In the genomic region with DNA sequence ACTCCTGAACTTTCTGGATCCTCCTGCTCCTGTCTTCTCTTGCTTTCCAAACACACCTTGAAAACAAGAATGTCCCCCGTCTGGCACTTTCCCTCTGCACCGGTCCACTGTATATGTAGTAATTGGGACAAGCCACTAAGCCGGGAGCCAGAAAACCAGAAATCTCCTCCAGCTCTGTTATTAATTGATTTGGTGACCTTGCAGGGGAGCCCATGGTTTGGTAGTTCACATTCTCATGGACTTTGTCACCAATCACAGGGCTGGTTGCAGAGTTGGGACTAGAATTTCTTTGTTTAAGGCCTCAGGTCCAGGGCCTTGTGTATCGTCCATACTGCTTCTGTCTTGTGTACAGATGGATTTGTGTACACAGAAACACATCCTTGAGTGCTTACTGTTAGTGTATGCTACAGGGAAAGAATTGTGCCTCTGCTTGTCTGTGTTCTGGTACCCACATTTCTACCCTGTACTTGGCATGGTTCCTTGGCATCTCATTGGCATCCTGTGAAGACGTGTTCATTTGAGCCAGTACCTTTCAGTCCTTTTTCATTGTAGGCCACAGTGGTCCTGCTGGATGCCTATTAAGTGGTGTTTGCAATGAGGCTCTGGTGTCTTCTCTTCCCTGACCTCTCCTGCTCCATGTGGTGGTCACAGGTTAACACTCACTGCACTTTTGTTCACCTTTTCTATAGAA, we compare ENCODE assay signal across 9 mouse cellular contexts. TPM values are rescaled to one million over a fixed set of nuclear protein-coding genes. Genes with fewer than 3 reads are reported as not detected.
A peak's percentile ranks its signal among the peaks of the same experiment; 100 is the strongest.
DNase-seq lines count a peak whose midpoint lies in the region; ATAC-seq and TF ChIP-seq lines count a peak whose summit lies in the region.
"Had no signal": no experiment of that assay in that cellular context is flagged by ENCODE, and none has a peak within 500 bp of the region (broad histone marks: within the 10 kb centered on the region; RNA-seq: fewer than 3 reads in every experiment).

No protein-coding gene starts in this region.

- WGBS in lung, embryonic 14.5 days, result 63% methylated on average over 5 of the region's 5 CpGs
- whole genome bisulfite sequencing in stomach, embryonic 15.5 days, result 55% methylated on average over 5 of the region's 5 CpGs
- WGBS in midbrain, embryonic 10.5 days, result 81% methylated on average over 5 of the region's 5 CpGs

- no peaks in the 10 kb centered on the region for H3K36me3 ChIP-seq in lung, embryonic 14.5 days (ENCODE audit: insufficient read depth)
- H3K36me3 ChIP-seq in stomach, embryonic 15.5 days, result no peaks in the 10 kb centered on the region
- no peaks in the 10 kb centered on the region for H3K36me3 ChIP-seq in midbrain, embryonic 10.5 days

- H3K27me3 ChIP-seq in lung, embryonic 14.5 days (ENCODE audit: insufficient read depth, low read length), result no peaks in the 10 kb centered on the region
- no peaks in the 10 kb centered on the region for H3K27me3 ChIP-seq in stomach, embryonic 15.5 days (replicated peaks)
- H3K27me3 ChIP-seq in midbrain, embryonic 10.5 days (ENCODE audit: low read depth, poor library complexity, severe bottlenecking), result peaks cover 6% of the 10 kb centered on the region

- no peak overlapping the region for H3K9ac ChIP-seq in lung, embryonic 14.5 days
- H3K9ac ChIP-seq in stomach, embryonic 15.5 days, result no peak overlapping the region

- peaks cover 24% of the 10 kb centered on the region for H3K4me1 ChIP-seq in lung, embryonic 14.5 days (ENCODE audit: insufficient read depth)
- peaks cover 51% of the 10 kb centered on the region for H3K4me1 ChIP-seq in stomach, embryonic 15.5 days
- peaks cover 83% of the 10 kb centered on the region for H3K4me1 ChIP-seq in midbrain, embryonic 10.5 days

- DNase-seq in adrenal gland, adult 8-10 months, result peak; percentile 46
- DNase-seq in adrenal gland, adult 18-20 months (ENCODE audit: low spot score in 2 of 2), result no peak
- no peak for DNase-seq in lung, embryonic 14.5 days
- no peak for DNase-seq in lung, postnatal 14 days
- DNase-seq in kidney, postnatal 25 days, result peak; percentile 50 to 54
- DNase-seq in midbrain, embryonic 10.5 days (ENCODE audit: low spot score), result no peak
- DNase-seq: heart, postnatal 10 days had no signal

- no peak overlapping the region for H3K4me3 ChIP-seq in lung, embryonic 14.5 days (ENCODE audit: low read depth, low read length)
- no peak overlapping the region for H3K4me3 ChIP-seq in stomach, embryonic 15.5 days (replicated peaks)
- H3K4me3 ChIP-seq in midbrain, embryonic 10.5 days, result no peak overlapping the region

- H3K4me2 ChIP-seq in lung, embryonic 14.5 days, result peak overlapping the region; percentile 69; the same call in 1 of the 2 replicates
- peak overlapping the region; percentile 30; the same call in 1 of the 2 replicates for H3K4me2 ChIP-seq in stomach, embryonic 15.5 days

- ATAC-seq in lung, embryonic 14.5 days (ENCODE audit: insufficient read depth), result no peak
- no peak for ATAC-seq in stomach, embryonic 15.5 days (ENCODE audit: insufficient read depth, low FRiP score, low read depth)
- ATAC-seq in megakaryocyte, adult 5-6 weeks (ENCODE audit: poor library complexity, severe bottlenecking), result no peak

- no peak for TF ChIP-seq CTCF in lung, embryonic 14.5 days (IDR thresholded peaks at IDR 0.05; ENCODE audit: low read depth)

- H3K27ac ChIP-seq in lung, embryonic 14.5 days (ENCODE audit: low read depth), result no peak overlapping the region
- H3K27ac ChIP-seq in stomach, embryonic 15.5 days, result no peak overlapping the region
- no peak overlapping the region for H3K27ac ChIP-seq in midbrain, embryonic 10.5 days (replicated peaks)

- no peaks in the 10 kb centered on the region for H3K9me3 ChIP-seq in lung, embryonic 14.5 days (ENCODE audit: low read depth, low read length)
- no peaks in the 10 kb centered on the region for H3K9me3 ChIP-seq in stomach, embryonic 15.5 days
- H3K9me3 ChIP-seq in midbrain, embryonic 10.5 days (replicated peaks), result no peaks in the 10 kb centered on the region

RNA-seq across cellular contexts. Expression of a gene that starts 3.7 kb away (rescaled TPM):
- 10 to 100 TPM; 73.6 to 99.3 (median 77.1) TPM for total RNA-seq in adrenal gland, adult 8-10 months (2022)
- total RNA-seq in adrenal gland, adult 18-20 months (2021), result 10 to 100 TPM; 46.6 to 79.1 TPM
- 43.8 and 45.1 TPM in 2 replicates for polyA plus RNA-seq in lung, embryonic 14.5 days (2014; fragmentation: Nextera tagmentation; extraction: Ambion mirVana)
- 21.4 and 24.7 TPM in 2 replicates for polyA plus RNA-seq in stomach, embryonic 15.5 days (2015; fragmentation: Nextera tagmentation; extraction: Ambion mirVana)
- 92.1 and 97.4 TPM in 2 replicates for total RNA-seq in megakaryocyte, adult 5-6 weeks (2015)
- total RNA-seq in megakaryocyte, adult 5-6 weeks (2017), result 81.7 and 104 TPM in 2 replicates
- polyA plus RNA-seq in midbrain, embryonic 10.5 days (2016; fragmentation: Nextera tagmentation; extraction: Ambion mirVana), result 16.1 and 16.6 TPM in 2 replicates

Comparison
In these comparisons a context has a peak if more than half of its experiments do, and no peak if none do; other contexts are left out.
1. DNase-seq: peak in adrenal gland, adult 8-10 months (single experiment) and kidney, postnatal 25 days (2 of 2); none in adrenal gland, adult 18-20 months (0 of 2), lung, embryonic 14.5 days (single experiment), lung, postnatal 14 days (single experiment) and midbrain, embryonic 10.5 days (single experiment).